Mouse (Mus musculus) gastrocnemius, postnatal 36 days (tissue): ENCODE measurements around the gene Tifa. TPM values are rescaled to one million over a fixed set of nuclear protein-coding genes. Genes with fewer than 3 reads are reported as not detected.

ENCODE experiments used
- DNase-seq, 2 experiments: peaks; one replicate each; pipeline ENCODE4 v3.0.0; 2022
- intact Hi-C: fragments of 180-260 bp; cut with DNase I; formaldehyde crosslinking; loops from one replicate; pipeline ENCODE4 v1.15.1; 2025
- total RNA-seq, 2 experiments: library from RNA; stranded (reverse); gene quantifications; 2 replicates each; pipeline ENCODE4 v1.2.3; 2021

Tifa gene
- total RNA-seq, 2 experiments from 2014 or later = 0.59 to 1.0 TPM

GRCm38 (mm10) chr3:127850776-127851646, 61.4 kb downstream of the Tifa start:
- DNase-seq = no peak
- intact Hi-C loops = no loop called here

DNA sequence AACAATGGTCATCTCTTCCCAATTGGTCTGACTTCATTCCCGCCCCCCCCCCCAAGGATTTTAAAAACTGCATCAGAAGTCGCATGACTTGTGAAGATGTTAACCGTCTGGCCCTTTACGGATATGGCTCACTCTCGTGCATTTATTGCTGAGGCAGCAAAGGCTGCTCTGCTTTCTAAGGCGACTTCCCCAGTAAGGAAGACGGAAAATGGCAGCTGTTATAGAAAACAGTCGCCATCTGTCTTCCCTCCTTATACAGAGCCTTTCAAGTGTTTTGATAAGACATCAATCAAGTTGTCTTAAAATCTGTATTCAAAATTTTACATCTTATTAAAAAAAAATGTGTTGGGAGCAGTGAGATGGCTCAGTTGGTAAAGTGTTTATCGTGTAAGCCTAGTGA, 63.1 kb downstream of the Tifa start:
- no peak for DNase-seq
- intact Hi-C loops = loop anchor here (2.0 kb wide), 1 partner anchor 96 kb away; no protein-coding TSS in a partner anchor

GRCm38 (mm10) chr3:127853431-127854206, 64.0 kb downstream of the Tifa start:
- DNase-seq = peak; percentile 29 to 54
- intact Hi-C loops = loop anchor here (2.0 kb wide), 1 partner anchor 95 kb away; no protein-coding TSS in a partner anchor

GRCm38 (mm10) chr3:127861340-127861739, 71.7 kb downstream of the Tifa start:
- no peak for DNase-seq
- intact Hi-C loops = no loop called here

DNA sequence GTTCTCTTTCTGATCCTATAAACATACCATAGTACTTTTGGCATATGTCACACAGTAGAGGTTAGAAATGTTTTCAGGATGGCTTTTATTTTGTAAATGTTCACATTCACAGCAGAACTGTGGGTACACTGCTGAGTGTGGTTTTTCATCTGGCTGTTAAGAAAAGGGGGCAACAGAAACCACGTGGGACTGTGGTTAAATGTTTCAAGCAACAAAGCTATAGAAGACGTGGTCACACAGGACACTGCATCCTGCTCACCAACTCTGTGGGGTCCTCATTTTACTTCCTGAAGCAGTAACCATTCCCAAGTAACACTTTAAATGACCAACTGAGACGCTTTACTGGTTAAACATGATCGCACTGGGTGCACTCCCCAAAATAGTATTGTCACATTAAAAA, 72.9 kb downstream of the Tifa start:
- intact Hi-C loops = no loop called here
- DNase-seq = no peak

DNA sequence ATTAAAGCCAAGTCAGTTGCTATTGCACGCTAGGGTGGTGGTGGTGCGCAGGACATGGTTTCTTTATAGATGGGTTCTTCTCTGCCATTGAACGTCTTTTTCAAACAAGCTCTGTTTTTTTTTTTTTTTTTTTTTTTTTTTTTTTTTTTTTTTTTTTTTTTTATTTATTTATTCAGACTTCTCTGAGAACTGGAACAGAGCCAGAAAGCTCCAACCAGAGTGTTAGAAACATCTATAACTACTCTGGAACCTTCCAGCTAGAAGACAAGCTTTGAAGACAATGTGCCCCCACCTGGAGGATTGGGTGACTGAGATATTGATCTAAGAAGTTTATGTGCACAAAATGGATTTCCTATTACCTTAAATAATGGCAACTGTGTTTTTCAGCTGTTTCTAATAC, 74.0 kb downstream of the Tifa start:
- intact Hi-C loops = no loop called here
- DNase-seq = no peak

- intact Hi-C loops = no loop called here
- DNase-seq = no peak
Measured at GRCm38 (mm10) chr3:127864242-127864641, 74.6 kb downstream of the Tifa start.

DNA sequence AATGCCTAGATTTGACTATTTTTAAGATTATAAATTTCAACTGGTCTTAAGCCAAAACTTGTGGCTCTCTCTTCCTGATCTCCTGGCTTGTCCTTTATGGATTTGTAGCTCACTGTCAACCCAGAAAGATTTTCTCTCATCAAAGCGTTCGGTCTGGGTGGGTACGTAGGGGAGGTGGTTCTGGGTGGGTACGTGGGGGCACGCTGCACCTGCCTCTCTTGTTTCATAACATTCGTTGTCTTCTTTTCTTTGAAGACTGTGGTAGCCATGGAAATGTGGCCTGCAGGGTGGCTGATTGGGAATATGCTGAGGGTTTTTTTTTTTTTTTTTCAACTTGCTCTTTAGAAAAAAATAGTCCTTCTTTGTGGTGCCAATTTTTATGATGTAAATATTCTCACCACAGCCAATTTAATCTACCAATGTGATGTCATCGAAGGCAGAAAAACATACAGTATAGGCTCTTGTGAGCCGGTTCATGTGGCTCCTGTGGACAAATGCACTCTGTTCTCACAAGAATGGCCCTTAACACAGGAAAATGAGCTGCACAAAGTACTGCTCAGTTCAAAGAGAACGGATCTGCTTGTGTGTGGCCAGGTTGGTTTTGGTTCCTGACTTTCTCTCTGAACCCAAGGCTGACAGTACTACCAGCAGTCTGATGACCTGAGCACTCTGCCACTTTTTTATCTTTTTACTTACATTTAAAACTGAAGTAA, 78.6 kb downstream of the Tifa start:
- intact Hi-C loops = no loop called here
- no peak for DNase-seq

DNA sequence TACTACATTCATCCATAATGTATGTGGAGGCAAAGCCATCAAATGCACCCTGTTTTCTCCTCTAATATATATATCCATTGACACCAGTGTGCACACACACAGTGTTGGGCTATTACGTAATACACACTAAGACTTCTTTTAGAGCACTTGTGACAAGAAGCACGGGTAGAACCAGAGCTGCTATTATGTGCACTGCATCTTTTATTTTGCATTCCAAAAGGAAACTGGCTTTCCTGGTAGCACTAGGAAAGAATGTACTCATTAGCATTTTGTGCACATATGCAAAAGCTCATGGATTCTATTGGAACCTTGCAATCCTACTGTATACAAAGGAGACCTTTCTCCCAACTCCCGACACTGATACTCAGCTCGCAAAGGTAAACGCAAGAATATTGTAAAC, 79.3 kb downstream of the Tifa start:
- no peak for DNase-seq
- intact Hi-C loops = no loop called here

DNA sequence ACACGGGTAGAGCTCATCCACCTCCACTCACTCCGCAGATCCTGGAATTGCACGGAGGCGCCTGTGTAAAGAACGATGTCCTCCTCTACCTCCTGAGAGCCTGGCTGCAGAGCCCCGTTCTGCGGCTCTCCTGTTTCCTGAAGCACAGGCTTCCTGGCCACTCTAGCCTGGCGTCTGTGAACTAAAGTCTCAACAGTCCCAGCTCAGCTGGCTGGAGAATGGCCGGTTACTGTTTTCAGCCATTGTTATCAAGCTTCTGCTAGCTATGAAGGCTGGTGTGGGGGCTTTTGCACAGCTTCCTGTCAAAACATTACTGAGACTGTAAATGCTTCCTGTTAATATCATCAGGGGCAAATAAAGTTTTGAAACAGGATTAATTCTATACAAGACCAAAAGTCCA, 82.0 kb downstream of the Tifa start:
- no peak for DNase-seq
- intact Hi-C loops = no loop called here

DNA sequence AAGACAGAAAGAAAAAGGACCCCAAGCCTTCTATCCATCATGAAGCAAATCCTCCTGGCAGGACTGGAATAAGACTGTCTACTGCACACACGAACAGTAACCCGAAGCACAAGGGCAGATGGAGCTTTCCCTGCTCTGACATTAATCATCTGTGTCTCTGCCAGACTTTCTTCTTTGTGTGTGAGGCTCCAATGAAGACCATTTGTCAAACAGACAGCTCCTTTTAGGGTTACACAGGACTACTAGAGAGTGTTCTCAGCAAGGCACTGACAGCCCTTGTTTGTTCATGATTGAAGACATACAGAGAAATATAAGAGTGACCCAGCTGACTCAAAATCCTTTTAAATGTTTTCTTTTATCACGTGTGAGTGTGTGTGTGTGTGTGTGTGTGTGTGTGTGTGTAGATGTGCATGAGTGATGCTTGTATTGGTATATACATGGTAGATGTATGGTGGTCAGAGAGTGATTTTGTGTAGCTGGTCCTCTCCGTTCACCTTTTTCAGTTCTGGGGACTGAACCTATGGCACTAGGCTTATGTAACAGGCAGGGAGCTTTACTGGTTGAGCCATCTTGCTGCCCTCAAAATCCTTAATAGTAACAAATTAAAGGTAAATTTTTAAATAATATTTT, 84.8 kb downstream of the Tifa start:
- intact Hi-C loops = no loop called here
- no peak for DNase-seq

GRCm38 (mm10) chr3:127875059-127875458, 85.5 kb downstream of the Tifa start:
- intact Hi-C loops = no loop called here
- no peak for DNase-seq

DNA sequence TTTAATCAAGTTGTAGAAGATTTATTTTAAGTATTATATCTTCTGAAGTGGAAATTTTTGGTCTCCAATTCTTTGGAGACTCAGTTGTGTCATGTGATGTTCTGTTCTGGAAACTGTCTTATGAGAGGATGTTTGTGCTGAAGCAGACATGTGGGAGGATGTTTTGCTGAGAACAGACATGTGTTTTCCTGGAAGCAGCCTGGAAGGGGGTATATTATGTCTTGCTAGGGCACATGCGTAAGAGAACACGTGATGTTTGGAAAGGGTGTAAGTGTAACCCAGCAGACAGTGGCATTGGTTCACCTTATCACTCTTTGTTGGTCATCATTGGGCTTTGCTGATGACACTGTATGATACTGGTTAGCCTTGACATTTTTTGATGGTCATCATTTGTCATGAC, 85.9 kb downstream of the Tifa start:
- intact Hi-C loops = no loop called here
- no peak for DNase-seq

DNA sequence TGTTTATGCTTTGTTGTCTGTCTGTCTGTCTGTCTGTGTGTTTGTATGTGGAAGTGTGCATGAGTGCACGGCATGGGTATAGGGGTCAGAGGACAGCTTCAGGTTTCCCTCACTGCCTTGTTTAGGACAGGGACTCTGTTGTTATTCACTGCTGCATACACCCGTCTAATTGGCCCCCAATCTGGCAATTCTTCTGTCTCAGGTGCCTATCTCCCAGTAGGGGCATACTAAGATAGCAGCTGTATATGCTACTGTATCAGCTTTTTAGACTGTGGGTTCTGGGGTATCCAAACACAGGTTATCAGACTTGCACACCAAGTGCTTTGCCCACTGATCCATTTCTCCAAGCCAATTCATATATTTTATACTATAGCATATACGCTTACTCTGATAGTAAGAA, 90.4 kb downstream of the Tifa start:
- intact Hi-C loops = no loop called here
- no peak for DNase-seq

- intact Hi-C loops = no loop called here
- DNase-seq = no peak
Measured at GRCm38 (mm10) chr3:127881684-127882083, 92.1 kb downstream of the Tifa start.

Other genes with a start within 250 kb of the Tifa start
- gene Larp7, start 236.5 kb upstream of the Tifa start, total RNA-seq = 1 to 10 TPM; 7.0 to 8.0 TPM
- under 1 TPM; 0.59 to 0.64 TPM for gene Zgrf1, start 236.3 kb upstream of the Tifa start, total RNA-seq
- gene Neurog2, start 156.7 kb upstream of the Tifa start, total RNA-seq = not detected
- 1 to 10 TPM; 1.1 to 1.4 TPM for gene Alpk1, start 9.3 kb upstream of the Tifa start, total RNA-seq
- 10 to 100 TPM; 19.6 to 20.9 TPM for gene Ap1ar, start 47.7 kb downstream of the Tifa start, total RNA-seq
- gene Fam241a, start 106.5 kb downstream of the Tifa start, total RNA-seq = 1 to 10 TPM; 2.8 to 3.4 TPM